Mouse (Mus musculus): Measurements from ENCODE around the gene Nfkbie. TPM values are rescaled to one million over a fixed set of nuclear protein-coding genes. Genes with fewer than 3 reads are reported as not detected.

The Nfkbie gene
- total and polyA plus RNA-seq, 3 experiments = 5.9 to 11.1 (median 9.2) TPM

DNA sequence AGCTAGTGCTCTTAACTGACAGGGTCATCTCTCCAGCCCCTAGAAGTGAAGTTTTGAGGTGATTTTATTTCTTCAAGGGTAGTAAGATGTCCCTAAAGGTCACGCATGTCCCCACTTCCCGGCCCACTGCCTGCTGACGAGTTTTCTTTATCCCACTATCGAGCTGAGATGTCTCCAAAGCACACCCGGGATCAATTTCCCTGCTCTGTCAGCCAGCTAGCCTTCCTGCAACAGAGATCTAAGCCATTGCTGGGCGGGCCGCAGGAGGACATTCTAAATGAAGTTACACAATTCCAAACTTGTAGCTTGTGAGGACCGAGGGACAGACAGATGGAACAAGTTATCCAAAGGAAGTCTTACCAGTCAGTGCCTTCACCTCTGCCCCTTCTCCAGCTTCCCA is 44.8 kb downstream of the Nfkbie start:
- no peaks in the 10 kb centered on the region for H3K36me3 ChIP-seq (replicated peaks)
- H3K27me3 ChIP-seq (ENCODE audit: insufficient read depth, low read length) = peaks cover 15% of the 10 kb centered on the region
- ATAC-seq (ENCODE audit: extremely low read depth, insufficient number of reproducible peaks, low FRiP score, poor library complexity, severe bottlenecking) = no peak
- H3K4me1 ChIP-seq (ENCODE audit: insufficient read depth, low read depth, low read length) = peaks cover 69% of the 10 kb centered on the region
- no peaks in the 10 kb centered on the region for H3K9me3 ChIP-seq (replicated peaks)
- TF ChIP-seq POLR2AphosphoS5 (IDR thresholded peaks at IDR 0.05; ENCODE audit: insufficient replicate concordance, low read depth, low read length) = no peak
- no peak for TF ChIP-seq CTCF (IDR thresholded peaks at IDR 0.05; ENCODE audit: low read depth, low read length)
- TF ChIP-seq GATA2 (IDR thresholded peaks at IDR 0.05; ENCODE audit: borderline replicate concordance, low read depth, low read length) = no peak
- TF ChIP-seq TAL1 (conservative IDR thresholded peaks at IDR 0.05; ENCODE audit: low read depth, low read length) = no peak
- TF ChIP-seq GATA1 (IDR thresholded peaks at IDR 0.05; ENCODE audit: borderline replicate concordance, low read length) = no peak
- no peak for DNase-seq (ENCODE audit: low spot score)
- no peak overlapping the region for H3K4me3 ChIP-seq (ENCODE audit: low read depth, low read length)

DNA sequence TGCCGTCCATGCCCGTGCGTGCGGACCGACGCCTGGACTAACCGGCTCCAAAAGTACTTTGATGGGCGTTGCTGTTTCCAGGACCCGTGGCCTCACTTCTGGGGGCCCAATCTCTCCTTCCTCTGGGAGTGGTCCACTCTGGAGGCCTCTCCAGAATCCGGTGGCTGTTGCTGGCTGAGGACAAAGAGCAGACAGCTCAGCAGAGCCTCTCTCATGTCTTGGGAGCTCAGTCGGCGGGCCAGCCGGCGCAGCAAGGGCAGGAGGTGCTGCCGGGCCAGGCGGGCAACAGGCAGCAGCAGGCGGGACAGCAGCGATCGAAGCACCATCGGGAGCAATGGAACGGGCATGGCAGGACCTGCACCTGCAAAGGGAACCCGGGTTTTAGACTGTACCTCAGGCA is 45.8 kb downstream of the Nfkbie start:
- DNase-seq (ENCODE audit: low spot score) = no peak
- Histone ChIP-seq H3K27me3 (ENCODE audit: insufficient read depth, low read length) (peaks cover 15% of the 10 kb centered on the region), H3K36me3 (replicated peaks) (no peaks in the 10 kb centered on the region), H3K4me1 (ENCODE audit: insufficient read depth, low read depth, low read length) (peaks cover 59% of the 10 kb centered on the region), H3K9me3 (replicated peaks) (no peaks in the 10 kb centered on the region), H3K4me3 (ENCODE audit: low read depth, low read length) (peak overlapping the region; percentile 45; the same call in 1 of the 2 replicates)
- no peak for ATAC-seq (ENCODE audit: extremely low read depth, insufficient number of reproducible peaks, low FRiP score, poor library complexity, severe bottlenecking)
- TF ChIP-seq POLR2AphosphoS5 (IDR thresholded peaks at IDR 0.05; ENCODE audit: insufficient replicate concordance, low read depth, low read length) = no peak

DNA sequence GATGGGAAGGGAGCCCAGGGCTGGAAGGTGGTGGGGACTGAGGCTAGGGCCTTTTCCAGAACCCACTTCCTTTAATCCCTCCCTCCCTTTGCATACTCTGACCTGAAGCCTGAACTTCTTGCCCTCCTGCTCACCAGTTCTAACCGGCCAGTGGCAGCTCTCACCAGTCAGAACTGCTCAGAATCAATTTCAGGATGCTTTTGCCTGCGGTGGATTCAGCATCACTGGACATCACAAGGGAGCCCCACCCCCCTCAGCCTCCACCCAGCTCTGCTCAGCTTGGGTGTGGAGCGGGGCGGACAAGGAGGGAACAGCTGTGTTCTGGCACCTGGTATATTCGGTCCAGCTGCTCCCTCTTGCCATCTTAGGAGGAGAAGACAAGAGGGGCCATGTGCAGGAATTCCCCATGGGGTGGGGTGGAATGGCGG is 46.4 kb downstream of the Nfkbie start, which contains the start of gene Mymx:
Mymx (minus strand) TSS at position 226 of the 428 bp plus-strand sequence.
- DNase-seq (ENCODE audit: low spot score) (no peak), ATAC-seq (ENCODE audit: extremely low read depth, insufficient number of reproducible peaks, low FRiP score, poor library complexity, severe bottlenecking) (no peak)
- TF ChIP-seq CTCF (IDR thresholded peaks at IDR 0.05; ENCODE audit: low read depth, low read length) = no peak
- TF ChIP-seq POLR2AphosphoS5 (IDR thresholded peaks at IDR 0.05; ENCODE audit: insufficient replicate concordance, low read depth, low read length) = no peak
- no peak for TF ChIP-seq TAL1 (conservative IDR thresholded peaks at IDR 0.05; ENCODE audit: low read depth, low read length)
- no peak for TF ChIP-seq GATA1 (IDR thresholded peaks at IDR 0.05; ENCODE audit: borderline replicate concordance, low read length)
- TF ChIP-seq GATA2 (IDR thresholded peaks at IDR 0.05; ENCODE audit: borderline replicate concordance, low read depth, low read length) = no peak
- H3K9me3 ChIP-seq (replicated peaks) = no peaks in the 10 kb centered on the region
- H3K36me3 ChIP-seq (replicated peaks) = no peaks in the 10 kb centered on the region
- peaks cover 53% of the 10 kb centered on the region for H3K4me1 ChIP-seq (ENCODE audit: insufficient read depth, low read depth, low read length)
- H3K27me3 ChIP-seq (ENCODE audit: insufficient read depth, low read length) = peaks cover 17% of the 10 kb centered on the region
- H3K4me3 ChIP-seq (ENCODE audit: low read depth, low read length) = peak within 1 kb of the TSS; percentile 45; the same call in 1 of the 2 replicates

GRCm38 (mm10) chr17:45602984-45603383 is 47.5 kb downstream of the Nfkbie start:
- Histone ChIP-seq H3K4me1 (ENCODE audit: insufficient read depth, low read depth, low read length) (peaks cover 45% of the 10 kb centered on the region), H3K9me3 (replicated peaks) (no peaks in the 10 kb centered on the region; the same call in 1 of the 2 replicates), H3K36me3 (replicated peaks) (no peaks in the 10 kb centered on the region), H3K4me3 (ENCODE audit: low read depth, low read length) (no peak overlapping the region), H3K27me3 (ENCODE audit: insufficient read depth, low read length) (peaks cover 17% of the 10 kb centered on the region)
- ATAC-seq (ENCODE audit: extremely low read depth, insufficient number of reproducible peaks, low FRiP score, poor library complexity, severe bottlenecking) (no peak), DNase-seq (ENCODE audit: low spot score) (no peak)
- TF ChIP-seq GATA1 (IDR thresholded peaks at IDR 0.05; ENCODE audit: borderline replicate concordance, low read length) (no peak), GATA2 (IDR thresholded peaks at IDR 0.05; ENCODE audit: borderline replicate concordance, low read depth, low read length) (no peak), POLR2AphosphoS5 (IDR thresholded peaks at IDR 0.05; ENCODE audit: insufficient replicate concordance, low read depth, low read length) (no peak), TAL1 (conservative IDR thresholded peaks at IDR 0.05; ENCODE audit: low read depth, low read length) (no peak), CTCF (IDR thresholded peaks at IDR 0.05; ENCODE audit: low read depth, low read length) (no peak)

- Histone ChIP-seq H3K4me3 (ENCODE audit: low read depth, low read length) (no peak overlapping the region), H3K9me3 (replicated peaks) (no peaks in the 10 kb centered on the region; the same call in 1 of the 2 replicates), H3K36me3 (replicated peaks) (no peaks in the 10 kb centered on the region), H3K4me1 (ENCODE audit: insufficient read depth, low read depth, low read length) (peaks cover 16% of the 10 kb centered on the region), H3K27me3 (ENCODE audit: insufficient read depth, low read length) (peaks cover 6% of the 10 kb centered on the region; the same call in 1 of the 2 replicates)
- no peak for TF ChIP-seq CTCF (IDR thresholded peaks at IDR 0.05; ENCODE audit: low read depth, low read length)
- TF ChIP-seq GATA2 (IDR thresholded peaks at IDR 0.05; ENCODE audit: borderline replicate concordance, low read depth, low read length) = no peak
- no peak for TF ChIP-seq TAL1 (conservative IDR thresholded peaks at IDR 0.05; ENCODE audit: low read depth, low read length)
- no peak for TF ChIP-seq GATA1 (IDR thresholded peaks at IDR 0.05; ENCODE audit: borderline replicate concordance, low read length)
- no peak for TF ChIP-seq POLR2AphosphoS5 (IDR thresholded peaks at IDR 0.05; ENCODE audit: insufficient replicate concordance, low read depth, low read length)
- no peak for ATAC-seq (ENCODE audit: extremely low read depth, insufficient number of reproducible peaks, low FRiP score, poor library complexity, severe bottlenecking)
- DNase-seq (ENCODE audit: low spot score) = no peak
Measured at GRCm38 (mm10) chr17:45606992-45607879, 51.7 kb downstream of the Nfkbie start.

DNA sequence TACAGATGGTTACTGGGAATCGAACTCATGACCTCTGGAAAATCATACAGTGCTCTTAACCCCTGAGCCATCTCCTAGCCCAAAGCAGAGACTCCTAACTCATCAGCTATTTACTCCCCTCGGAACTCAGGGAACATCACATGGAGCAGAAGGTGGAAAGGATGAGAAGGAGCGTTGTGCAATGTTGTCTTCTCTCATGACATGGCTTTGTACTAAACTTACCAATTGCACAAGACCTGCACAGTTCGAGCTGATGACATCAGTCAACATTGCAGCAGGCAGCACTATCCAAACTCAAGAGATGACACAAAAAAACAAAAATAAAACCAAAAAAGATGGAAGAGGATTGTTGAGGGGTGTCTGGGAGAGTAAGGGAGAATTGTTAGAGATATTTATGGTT is 52.9 kb downstream of the Nfkbie start:
- TF ChIP-seq CTCF (IDR thresholded peaks at IDR 0.05; ENCODE audit: low read depth, low read length) = no peak
- no peak for TF ChIP-seq TAL1 (conservative IDR thresholded peaks at IDR 0.05; ENCODE audit: low read depth, low read length)
- TF ChIP-seq GATA1 (IDR thresholded peaks at IDR 0.05; ENCODE audit: borderline replicate concordance, low read length) = no peak
- no peak overlapping the region for H3K4me3 ChIP-seq (ENCODE audit: low read depth, low read length)
- DNase-seq (ENCODE audit: low spot score) (no peak), ATAC-seq (ENCODE audit: extremely low read depth, insufficient number of reproducible peaks, low FRiP score, poor library complexity, severe bottlenecking) (no peak)
- H3K27me3 ChIP-seq (ENCODE audit: insufficient read depth, low read length) = peaks cover 9% of the 10 kb centered on the region; the same call in 1 of the 2 replicates
- no peaks in the 10 kb centered on the region for H3K36me3 ChIP-seq (replicated peaks)
- peaks cover 19% of the 10 kb centered on the region for H3K4me1 ChIP-seq (ENCODE audit: insufficient read depth, low read depth, low read length)
- H3K9me3 ChIP-seq (replicated peaks) = no peaks in the 10 kb centered on the region; the same call in 1 of the 2 replicates
